Mouse (Mus musculus) limb, embryonic 13.5 days (tissue): ENCODE measurements around the gene Stat3. TPM values are rescaled to one million over a fixed set of nuclear protein-coding genes. Genes with fewer than 3 reads are reported as not detected.

Experiments used
- ATAC-seq: fragments of 200-750 bp; cut with Nextera tagmentation; 2 replicates; pipeline ENCODE4 v1.8.0; 2017; ENCODE audit warnings: low read depth, moderate number of reproducible peaks, moderate TSS enrichment; ENCODE audit not compliant: low FRiP score
- H3K27ac ChIP-seq: fragments of 300-500 bp; sonication (generic); 2 replicates; pipeline ENCODE4 v1.5.1; 2015; ENCODE audit warnings: inconsistent platforms, mild to moderate bottlenecking, moderate library complexity
- H3K27me3 ChIP-seq: fragments of 300-500 bp; sonication (generic); 2 replicates; pipeline ENCODE4 v1.6.1; 2015; ENCODE audit warnings: mild to moderate bottlenecking, inconsistent platforms
- H3K36me3 ChIP-seq: fragments of 300-500 bp; sonication (generic); 2 replicates; pipeline ENCODE4 v1.6.1; 2015; ENCODE audit warnings: inconsistent platforms, mild to moderate bottlenecking, moderate library complexity
- H3K4me1 ChIP-seq: fragments of 300-500 bp; sonication (generic); 2 replicates; pipeline ENCODE4 v1.6.1; 2015; ENCODE audit warnings: inconsistent platforms
- H3K4me2 ChIP-seq: fragments of 300-500 bp; sonication (generic); replicated peaks from 2 replicates; pipeline ENCODE4 v1.6.1; 2015; ENCODE audit warnings: inconsistent platforms, mild to moderate bottlenecking, moderate library complexity
- H3K4me3 ChIP-seq: fragments of 300-500 bp; sonication (generic); 2 replicates; pipeline ENCODE4 v1.5.1; 2015; ENCODE audit warnings: moderate library complexity, mild to moderate bottlenecking, inconsistent platforms
- H3K9ac ChIP-seq: fragments of 300-500 bp; sonication (generic); 2 replicates; pipeline ENCODE4 v1.6.1; 2015; ENCODE audit warnings: mild to moderate bottlenecking, inconsistent platforms
- H3K9me3 ChIP-seq: fragments of 300-500 bp; sonication (generic); 2 replicates; pipeline ENCODE4 v1.6.1; 2016; ENCODE audit warnings: inconsistent platforms
- WGBS: fragments of 180-500 bp; shearing (Covaris S2); methylation state at CpG from one replicate; pipeline ENCODE4 v1.1.7; 2015; 5-methylcytosine and 5-hydroxymethylcytosine counted together
- polyA plus RNA-seq: library from polyadenylated mRNA; unstranded; fragments of >200 nt; fragmentation: Nextera tagmentation; extraction: Ambion mirVana; gene quantifications from 2 replicates; pipeline ENCODE4 v1.2.1, GENCODE M21; 2015

Stat3 gene
- 42.4 and 50.3 TPM in 2 replicates for polyA plus RNA-seq

DNA sequence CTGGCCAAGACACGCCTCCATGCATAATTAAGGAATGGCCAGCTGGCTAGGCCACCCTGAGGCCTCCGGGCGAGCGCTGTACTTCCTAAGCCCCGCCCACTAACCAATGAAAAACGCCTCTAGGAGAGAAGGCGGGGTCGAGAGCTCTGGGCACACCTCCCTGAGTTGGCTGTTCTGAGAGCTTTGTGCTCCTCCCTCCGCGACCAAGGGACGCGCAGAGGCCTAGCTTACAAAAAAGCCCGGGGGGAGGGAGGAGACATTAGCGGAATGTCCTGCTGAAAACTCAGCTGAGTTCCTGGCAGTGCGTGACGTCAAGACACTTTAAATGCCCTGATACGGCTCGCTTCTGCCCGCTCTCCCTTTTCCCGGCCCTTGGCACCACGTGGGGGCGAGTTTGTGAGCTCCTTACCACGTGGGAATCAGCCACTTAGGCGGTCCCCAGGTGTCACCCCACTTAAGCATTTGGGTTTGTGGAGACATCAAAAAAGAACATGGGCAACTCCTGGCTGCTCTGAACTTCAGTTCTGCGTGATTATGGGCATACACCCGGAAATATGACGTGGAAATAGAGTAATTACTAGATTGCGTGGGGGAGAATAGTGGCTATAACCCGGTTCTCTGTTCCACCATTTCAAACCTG, at the start of gene Stat3:
Gene Stat3, minus strand, starts transcription at position 29 of the 640 bp plus-strand sequence.
- ATAC-seq: peak; percentile 98
- peak within 1 kb of the TSS; percentile 94 for H3K4me3 ChIP-seq
- whole genome bisulfite sequencing: under 1% methylated on average over 29 of the region's 29 CpGs
- peak within 1 kb of the TSS; percentile 89 for H3K9ac ChIP-seq
- H3K4me2 ChIP-seq: peak within 1 kb of the TSS; percentile 81
- H3K36me3 ChIP-seq: no peaks in the 10 kb centered on the region
- H3K27ac ChIP-seq: peak within 1 kb of the TSS; percentile 86
- peaks cover 30% of the 10 kb centered on the region for H3K4me1 ChIP-seq
- no peaks in the 10 kb centered on the region for H3K9me3 ChIP-seq
- H3K27me3 ChIP-seq: no peaks in the 10 kb centered on the region

DNA sequence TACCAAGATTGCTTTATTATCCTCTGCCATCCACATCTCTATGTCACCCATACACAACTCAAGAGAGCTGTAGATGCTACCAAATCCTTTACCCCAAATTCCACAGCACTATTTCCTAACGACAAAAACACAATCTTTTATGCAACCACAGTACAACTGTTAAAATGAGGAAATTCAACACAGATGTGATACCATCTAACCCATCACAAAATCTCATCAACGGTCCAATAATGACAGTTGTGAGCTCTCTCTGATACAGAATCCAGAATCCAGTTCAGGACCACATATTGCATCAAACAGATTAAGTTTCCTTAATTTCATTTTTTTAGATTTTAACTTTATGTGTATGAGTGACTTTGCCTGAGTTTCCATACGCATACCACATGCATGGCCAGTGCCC, 49.3 kb upstream of the Stat3 start:
- Histone ChIP-seq H3K4me3 (no peak overlapping the region), H3K27me3 (no peaks in the 10 kb centered on the region), H3K4me2 (no peak overlapping the region), H3K9me3 (no peaks in the 10 kb centered on the region), H3K4me1 (no peaks in the 10 kb centered on the region), H3K9ac (no peak overlapping the region), H3K36me3 (no peaks in the 10 kb centered on the region), H3K27ac (no peak overlapping the region)
- ATAC-seq: no peak
- 68% methylated on average over 3 of the region's 3 CpGs for WGBS

DNA sequence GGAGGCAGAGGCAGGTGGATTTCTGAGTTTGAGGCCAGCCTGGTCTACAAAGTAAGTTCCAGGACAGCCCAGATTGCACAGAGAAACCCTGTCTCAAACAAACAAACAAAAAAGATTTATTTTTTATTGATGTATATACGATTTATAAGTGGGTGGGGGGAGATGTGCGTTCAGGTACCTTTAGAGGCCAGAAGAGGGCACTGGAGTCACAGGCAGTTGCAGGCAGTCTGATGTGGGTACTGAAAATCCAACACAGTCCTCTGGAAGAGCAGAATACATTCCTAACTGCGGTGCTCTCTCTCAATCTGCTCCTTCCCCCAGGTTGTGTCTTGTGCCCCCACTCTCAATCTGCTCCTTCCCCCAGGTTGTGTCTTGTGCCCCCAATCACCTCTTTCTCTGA, 46.3 kb upstream of the Stat3 start:
- WGBS: 63% methylated on average over 3 of the region's 3 CpGs
- ATAC-seq: no peak
- Histone ChIP-seq H3K9ac (no peak overlapping the region), H3K27me3 (peaks cover 19% of the 10 kb centered on the region), H3K36me3 (no peaks in the 10 kb centered on the region), H3K4me1 (no peaks in the 10 kb centered on the region), H3K9me3 (no peaks in the 10 kb centered on the region), H3K4me2 (no peak overlapping the region), H3K4me3 (no peak overlapping the region), H3K27ac (no peak overlapping the region)

DNA sequence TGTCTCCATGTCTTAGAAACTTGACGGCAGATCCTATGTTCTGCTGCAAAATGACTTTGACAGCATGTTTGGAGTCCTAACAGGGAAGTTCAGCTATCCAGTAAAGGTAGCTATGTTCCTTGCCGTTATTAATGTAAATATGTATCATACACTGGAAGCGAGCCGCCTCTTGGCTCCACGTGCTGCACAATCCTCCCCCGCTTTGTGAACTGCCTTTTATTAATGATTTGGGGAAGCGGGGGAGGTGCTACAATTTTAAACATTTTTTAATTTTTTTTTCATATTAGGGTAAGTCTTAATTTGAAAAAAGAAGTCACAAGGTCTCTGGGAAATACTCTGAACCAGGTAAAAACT, 44.4 kb upstream of the Stat3 start:
- peak overlapping the region; percentile 65; the same call in 1 of the 2 replicates for H3K4me2 ChIP-seq
- no peaks in the 10 kb centered on the region for H3K9me3 ChIP-seq
- WGBS: 75% methylated on average over 7 of the region's 7 CpGs
- ATAC-seq: no peak
- peaks cover 28% of the 10 kb centered on the region for H3K27me3 ChIP-seq
- H3K27ac ChIP-seq: no peak overlapping the region
- H3K4me1 ChIP-seq: no peaks in the 10 kb centered on the region; the same call in 1 of the 2 replicates
- H3K4me3 ChIP-seq: no peak overlapping the region; the same call in 1 of the 2 replicates
- H3K9ac ChIP-seq: no peak overlapping the region
- H3K36me3 ChIP-seq: no peaks in the 10 kb centered on the region

DNA sequence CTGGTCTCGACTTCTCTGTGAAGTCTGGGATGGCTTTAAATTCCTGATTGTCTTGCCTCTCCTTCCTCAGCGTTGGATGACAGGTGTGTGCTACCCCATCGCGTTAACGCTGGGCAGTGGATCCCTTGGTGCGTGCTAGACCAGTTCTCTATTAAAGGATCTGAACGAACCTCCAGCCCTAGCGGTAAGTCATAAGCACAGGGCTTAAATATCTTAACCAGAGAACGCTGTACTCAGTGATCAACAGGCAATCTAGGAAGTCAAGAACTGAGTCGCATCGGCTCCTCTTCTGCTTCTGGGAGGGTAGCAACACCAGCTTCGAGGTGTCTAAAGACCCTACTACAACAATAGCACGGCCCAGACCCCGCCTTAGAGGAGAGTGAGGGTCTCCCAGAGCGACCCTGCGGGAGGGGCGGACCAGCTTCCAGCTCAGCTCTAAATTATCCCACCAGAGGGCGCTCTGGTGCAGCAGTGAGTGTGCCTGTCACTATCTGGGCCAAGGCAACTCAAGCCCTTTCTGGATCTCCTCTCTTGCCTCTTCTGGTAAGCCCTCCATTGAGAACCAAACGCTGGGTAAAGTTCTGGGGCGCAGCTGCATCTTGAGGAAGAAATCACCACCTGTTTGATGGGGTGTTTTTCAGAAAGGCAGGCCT, 43.9 kb upstream of the Stat3 start:
- Histone ChIP-seq H3K4me1 (no peaks in the 10 kb centered on the region; the same call in 1 of the 2 replicates), H3K4me2 (peak overlapping the region; percentile 65), H3K9me3 (no peaks in the 10 kb centered on the region), H3K36me3 (no peaks in the 10 kb centered on the region), H3K4me3 (peak overlapping the region; percentile 37), H3K27ac (no peak overlapping the region), H3K27me3 (peaks cover 28% of the 10 kb centered on the region), H3K9ac (peak overlapping the region; percentile 52; the same call in 1 of the 2 replicates)
- 3% methylated on average over 20 of the region's 20 CpGs for WGBS
- ATAC-seq: peak; percentile 64; the same call in 1 of the 2 replicates

DNA sequence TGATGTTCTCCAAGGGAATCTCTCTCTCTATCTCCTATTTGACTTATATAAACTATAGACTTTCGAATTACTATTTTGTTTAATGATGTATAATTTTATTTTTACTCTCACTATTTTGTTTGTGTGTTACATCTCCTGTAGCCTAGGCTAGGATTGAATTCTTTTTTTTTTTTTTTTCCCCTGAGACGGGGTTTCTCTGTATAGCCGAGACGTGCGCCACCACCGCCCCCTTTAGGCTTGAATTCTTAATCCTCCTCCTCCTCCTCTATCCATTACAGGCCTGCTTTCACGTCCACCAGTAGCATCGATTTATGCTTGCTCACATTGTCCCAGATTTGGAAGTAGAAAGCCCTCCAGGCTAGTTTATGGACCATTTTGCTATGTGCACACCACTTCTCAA, 42.7 kb upstream of the Stat3 start:
- no peak for ATAC-seq

DNA sequence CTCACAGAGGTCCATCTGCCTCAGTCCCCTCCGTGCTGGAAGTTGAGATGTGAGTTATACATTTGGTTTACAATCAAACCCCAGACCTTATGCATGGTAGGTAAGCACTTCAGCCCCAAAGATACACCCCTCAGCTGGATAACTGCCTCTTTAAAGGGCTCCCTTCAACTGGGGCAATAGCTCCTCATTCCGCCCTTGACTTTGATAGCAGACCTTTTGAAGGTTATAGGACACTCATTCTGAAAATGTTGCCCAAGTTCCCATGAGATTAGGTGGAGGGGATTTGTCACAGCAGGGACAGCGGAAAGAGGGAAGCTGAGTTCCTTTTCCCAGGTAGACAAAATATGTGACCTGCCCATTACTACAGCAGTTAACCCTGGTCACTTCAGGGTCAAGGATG, 41.9 kb upstream of the Stat3 start:
- H3K9ac ChIP-seq: no peak overlapping the region
- no peak for ATAC-seq
- no peak overlapping the region for H3K4me3 ChIP-seq
- H3K4me1 ChIP-seq: no peaks in the 10 kb centered on the region; the same call in 1 of the 2 replicates
- peaks cover 34% of the 10 kb centered on the region for H3K27me3 ChIP-seq
- WGBS: 59% methylated on average over 3 of the region's 3 CpGs
- no peak overlapping the region for H3K4me2 ChIP-seq
- H3K36me3 ChIP-seq: no peaks in the 10 kb centered on the region
- no peak overlapping the region for H3K27ac ChIP-seq
- H3K9me3 ChIP-seq: no peaks in the 10 kb centered on the region

More for the DNA sequence above, 42.7 kb upstream of the Stat3 start:
- no peak overlapping the region for H3K4me3 ChIP-seq
- peaks cover 33% of the 10 kb centered on the region for H3K27me3 ChIP-seq
- no peaks in the 10 kb centered on the region; the same call in 1 of the 2 replicates for H3K4me1 ChIP-seq
- no peaks in the 10 kb centered on the region for H3K9me3 ChIP-seq
- no peak overlapping the region for H3K4me2 ChIP-seq
- no peaks in the 10 kb centered on the region for H3K36me3 ChIP-seq
- no peak overlapping the region for H3K9ac ChIP-seq
- WGBS: 13% methylated on average over 8 of the region's 8 CpGs
- no peak overlapping the region for H3K27ac ChIP-seq

DNA sequence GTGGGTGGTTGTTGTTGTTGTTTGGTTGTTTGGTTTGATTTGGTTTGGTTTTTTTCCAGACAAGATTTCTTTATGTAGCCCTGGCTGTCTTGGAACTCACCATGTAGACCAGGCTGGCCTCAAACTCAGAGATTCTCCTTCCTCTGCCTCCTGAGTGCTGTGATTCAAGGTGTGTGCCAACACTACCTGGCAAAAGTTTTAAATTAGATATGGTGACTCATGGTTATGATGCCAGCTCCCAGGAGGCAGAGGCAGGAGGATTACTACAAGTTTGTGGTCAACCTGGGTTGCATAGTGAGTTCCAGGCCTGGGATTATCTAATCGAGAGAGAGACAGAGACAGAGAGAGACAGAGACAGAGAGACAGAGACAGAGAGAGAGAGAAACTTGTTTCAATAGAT, 41.1 kb upstream of the Stat3 start:
- Histone ChIP-seq H3K9me3 (no peaks in the 10 kb centered on the region), H3K4me1 (no peaks in the 10 kb centered on the region; the same call in 1 of the 2 replicates), H3K27me3 (peaks cover 35% of the 10 kb centered on the region), H3K36me3 (no peaks in the 10 kb centered on the region), H3K27ac (no peak overlapping the region), H3K4me2 (no peak overlapping the region), H3K9ac (no peak overlapping the region), H3K4me3 (no peak overlapping the region)
- no peak for ATAC-seq
- WGBS: 71% methylated on average over 1 of the region's 1 CpGs

DNA sequence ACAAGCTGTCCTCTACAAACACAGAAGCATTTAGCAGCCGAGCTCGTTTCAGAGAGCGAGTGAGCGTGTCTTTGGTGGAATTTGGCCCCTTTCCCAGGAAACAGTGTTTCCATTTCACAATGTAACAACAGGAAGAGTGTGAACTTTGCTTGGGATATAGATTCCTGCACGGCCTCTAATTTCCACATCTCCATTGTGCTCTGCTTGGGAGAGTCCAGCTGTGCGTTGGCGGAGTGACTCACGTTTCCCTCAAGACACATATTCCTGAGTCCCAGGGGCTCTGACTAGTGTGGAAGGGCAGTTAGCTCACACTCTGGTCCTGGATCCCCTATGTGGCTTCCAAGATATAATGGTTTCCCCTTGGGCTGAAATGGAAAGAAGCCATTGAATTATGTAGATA, 40.5 kb upstream of the Stat3 start:
- no peak overlapping the region for H3K9ac ChIP-seq
- no peaks in the 10 kb centered on the region for H3K9me3 ChIP-seq
- 61% methylated on average over 8 of the region's 8 CpGs for WGBS
- no peak overlapping the region for H3K4me2 ChIP-seq
- H3K36me3 ChIP-seq: no peaks in the 10 kb centered on the region
- no peak overlapping the region; the same call in 1 of the 2 replicates for H3K27ac ChIP-seq
- H3K27me3 ChIP-seq: peaks cover 40% of the 10 kb centered on the region
- H3K4me3 ChIP-seq: no peak overlapping the region
- ATAC-seq: no peak
- no peaks in the 10 kb centered on the region; the same call in 1 of the 2 replicates for H3K4me1 ChIP-seq

DNA sequence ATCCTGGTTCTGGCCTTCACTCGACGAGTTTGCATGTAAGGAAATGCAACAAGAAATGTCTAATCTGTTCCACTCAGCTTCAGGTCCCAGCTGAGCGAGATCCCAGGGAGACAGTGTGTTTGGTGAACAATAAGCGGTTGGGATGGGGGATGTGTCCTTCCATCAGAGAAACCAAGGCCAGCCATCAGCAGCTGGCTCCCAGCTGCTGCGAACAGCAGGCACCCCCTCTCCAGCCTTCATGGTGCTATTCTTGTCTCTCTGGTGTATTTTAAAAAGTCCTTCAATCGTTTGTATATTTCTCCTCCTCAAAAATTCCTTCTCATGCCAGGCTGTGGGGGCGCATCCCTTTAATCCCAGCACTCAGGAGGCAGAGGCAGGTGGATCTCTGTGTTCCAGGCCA, 35.9 kb upstream of the Stat3 start:
- peaks cover 61% of the 10 kb centered on the region for H3K27me3 ChIP-seq
- H3K9ac ChIP-seq: no peak overlapping the region
- ATAC-seq: no peak
- no peaks in the 10 kb centered on the region for H3K9me3 ChIP-seq
- H3K4me3 ChIP-seq: no peak overlapping the region
- H3K4me1 ChIP-seq: peaks cover 8% of the 10 kb centered on the region
- H3K4me2 ChIP-seq: no peak overlapping the region
- WGBS: 67% methylated on average over 7 of the region's 7 CpGs
- no peaks in the 10 kb centered on the region for H3K36me3 ChIP-seq
- no peak overlapping the region for H3K27ac ChIP-seq

DNA sequence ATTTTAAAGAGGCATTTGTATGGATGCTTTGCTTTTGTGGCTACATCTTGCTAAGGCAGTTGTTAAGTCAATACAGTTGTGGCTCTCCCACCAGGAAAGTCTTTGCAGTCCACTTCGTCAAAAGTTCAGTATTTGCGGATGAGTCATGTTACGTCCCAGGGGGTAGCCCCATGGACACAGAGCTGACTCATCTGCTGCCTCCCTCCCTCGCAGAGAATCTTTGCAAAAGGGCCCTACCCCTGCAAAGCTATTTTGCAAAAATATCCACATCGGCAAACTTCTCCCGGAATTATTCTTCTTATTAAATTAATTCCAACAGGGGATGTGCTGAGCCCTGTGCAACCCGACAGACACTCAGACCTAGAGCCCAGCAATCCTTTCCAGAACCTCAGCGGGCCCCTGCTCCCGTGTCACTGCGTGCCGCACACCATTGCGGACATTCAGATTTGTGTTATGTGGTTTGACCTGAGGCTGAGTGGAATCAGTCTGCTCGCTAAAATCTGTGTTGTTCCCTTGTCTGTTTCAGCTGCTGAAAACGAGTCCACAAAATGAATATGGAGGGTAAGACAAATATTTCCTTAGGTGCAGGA, 35.1 kb upstream of the Stat3 start:
- H3K36me3 ChIP-seq: no peaks in the 10 kb centered on the region
- H3K4me3 ChIP-seq: no peak overlapping the region
- H3K9me3 ChIP-seq: no peaks in the 10 kb centered on the region
- H3K27ac ChIP-seq: no peak overlapping the region
- peaks cover 11% of the 10 kb centered on the region for H3K4me1 ChIP-seq
- WGBS: 75% methylated on average over 14 of the region's 14 CpGs
- no peak for ATAC-seq
- H3K9ac ChIP-seq: no peak overlapping the region
- H3K4me2 ChIP-seq: no peak overlapping the region
- H3K27me3 ChIP-seq: peaks cover 65% of the 10 kb centered on the region

DNA sequence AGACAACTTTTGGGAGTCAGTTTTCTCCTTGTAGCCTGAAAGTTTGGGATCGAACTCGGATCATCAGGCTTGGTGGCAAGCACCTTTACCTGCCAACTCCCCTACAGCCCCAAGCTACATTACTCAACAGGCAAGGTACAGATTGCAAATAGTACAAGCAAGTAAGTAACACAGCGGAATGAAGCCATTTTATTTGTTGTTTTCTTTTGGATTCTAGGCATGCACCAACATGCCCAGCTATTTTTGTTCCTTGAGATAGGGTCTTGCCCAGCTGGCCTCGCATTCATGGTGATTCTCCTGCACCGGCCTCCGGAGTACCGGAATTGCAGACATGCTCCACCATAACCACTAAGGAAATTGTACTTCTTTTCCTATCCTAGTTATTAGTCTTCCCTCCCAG, 33.9 kb upstream of the Stat3 start:
- no peak for ATAC-seq
- no peak overlapping the region for H3K4me3 ChIP-seq
- H3K27ac ChIP-seq: no peak overlapping the region
- no peaks in the 10 kb centered on the region for H3K9me3 ChIP-seq
- H3K9ac ChIP-seq: no peak overlapping the region
- WGBS: 87% methylated on average over 7 of the region's 7 CpGs
- peaks cover 24% of the 10 kb centered on the region for H3K4me1 ChIP-seq
- no peak overlapping the region for H3K4me2 ChIP-seq
- H3K36me3 ChIP-seq: no peaks in the 10 kb centered on the region
- H3K27me3 ChIP-seq: peaks cover 75% of the 10 kb centered on the region
